Mouse (Mus musculus) MEL (cell line): ENCODE measurements around the gene Ptprk. TPM values are rescaled to one million over a fixed set of nuclear protein-coding genes. Genes with fewer than 3 reads are reported as not detected.

Experiments
- DNase-seq: peaks from one replicate; pipeline ENCODE4 v3.0.0; 2011; ENCODE audit warnings: low read depth, low spot score
- H3K27ac ChIP-seq: 2 replicates; pipeline ENCODE4 v1.5.1; 2012; ENCODE audit warnings: low read depth, mild to moderate bottlenecking, control low read depth, low read length, moderate library complexity; ENCODE audit not compliant: control insufficient read depth
- H3K27me3 ChIP-seq, 2 experiments: fragments of 150-350 bp in 1 of 2; sonication (generic) in 1 of 2; 2 replicates each; pipeline ENCODE4 v1.6.1; 2012; ENCODE audit warnings: low read length in 2 of 2, mild to moderate bottlenecking in 2 of 2, improper control_type of control experiment in 1 of 2, moderate library complexity in 1 of 2; ENCODE audit not compliant: insufficient read depth in 2 of 2, control insufficient read depth in 1 of 2
- H3K36me3 ChIP-seq, 2 experiments: 2 replicates each; pipeline ENCODE4 v1.6.1; 2012 to 2014; ENCODE audit warnings: low read length in 2 of 2, improper control_type of control experiment in 1 of 2, inconsistent platforms in 1 of 2, mild to moderate bottlenecking in 1 of 2; ENCODE audit not compliant: insufficient read depth in 2 of 2, control insufficient read depth in 1 of 2
- H3K4me1 ChIP-seq, 2 experiments: fragments of 150-350 bp in 1 of 2; sonication (generic) in 1 of 2; 2 replicates each; pipeline ENCODE4 v1.6.1; 2012; ENCODE audit warnings: low read length in 2 of 2, improper control_type of control experiment in 1 of 2, mild to moderate bottlenecking in 1 of 2; ENCODE audit not compliant: insufficient read depth in 2 of 2, control insufficient read depth in 1 of 2
- H3K4me3 ChIP-seq, 2 experiments: fragments of 150-350 bp in 1 of 2; sonication (generic) in 1 of 2; 2 replicates each; pipeline ENCODE4 v1.5.1; 2012; ENCODE audit warnings: low read depth in 2 of 2, low read length in 2 of 2, mild to moderate bottlenecking in 2 of 2, moderate library complexity in 2 of 2, control low read depth in 1 of 2, improper control_type of control experiment in 1 of 2; ENCODE audit not compliant: control insufficient read depth in 1 of 2, insufficient read depth in 1 of 2
- H3K79me2 ChIP-seq: 2 replicates; pipeline ENCODE4 v1.6.1; 2012; ENCODE audit warnings: mild to moderate bottlenecking, low read length, moderate library complexity; ENCODE audit not compliant: control insufficient read depth, poor library complexity, insufficient read depth
- H3K9ac ChIP-seq: 2 replicates; pipeline ENCODE4 v1.6.1; 2012; ENCODE audit warnings: low read depth, mild to moderate bottlenecking, control low read depth, low read length, moderate library complexity; ENCODE audit not compliant: control insufficient read depth, poor library complexity, severe bottlenecking
- H3K9me3 ChIP-seq: fragments of 150-350 bp; sonication (generic); replicated peaks from 2 replicates; pipeline ENCODE4 v1.6.1; 2012; ENCODE audit warnings: mild to moderate bottlenecking, low read length, improper control_type of control experiment, moderate library complexity; ENCODE audit not compliant: insufficient read depth
- BHLHE40 ChIP-seq: IDR thresholded peaks from 2 replicates; pipeline ENCODE4 v1.6.1; 2012; ENCODE audit warnings: low read depth, mild to moderate bottlenecking, inconsistent platforms, low read length, improper control_type of control experiment, borderline replicate concordance
- CHD2 ChIP-seq: IDR thresholded peaks from 2 replicates; pipeline ENCODE4 v1.6.1; 2011; ENCODE audit warnings: low read length, improper control_type of control experiment
- EP300 ChIP-seq, 2 experiments: IDR thresholded peaks; 2 replicates each; pipeline ENCODE4 v1.6.1; 2011; ENCODE audit warnings: improper control_type of control experiment in 2 of 2, low read length in 2 of 2, low read depth in 1 of 2, mild to moderate bottlenecking in 1 of 2
- ETS1 ChIP-seq: IDR thresholded peaks from 2 replicates; pipeline ENCODE4 v1.6.1; 2012; ENCODE audit warnings: low read depth, mild to moderate bottlenecking, inconsistent platforms, low read length, improper control_type of control experiment, moderate library complexity
- GATA1 ChIP-seq: IDR thresholded peaks from 2 replicates; pipeline ENCODE4 v1.6.1; 2011; ENCODE audit warnings: low read depth, low read length, improper control_type of control experiment
- JUND ChIP-seq: IDR thresholded peaks from 2 replicates; pipeline ENCODE4 v1.6.1; 2011; ENCODE audit warnings: low read depth, mild to moderate bottlenecking, improper control_type of control experiment, low read length
- MAFK ChIP-seq: IDR thresholded peaks from 2 replicates; pipeline ENCODE4 v1.6.1; 2011; ENCODE audit warnings: low read depth, mild to moderate bottlenecking, low read length, improper control_type of control experiment, borderline replicate concordance
- MAX ChIP-seq: IDR thresholded peaks from 2 replicates; pipeline ENCODE4 v1.6.1; 2011; ENCODE audit warnings: low read length, improper control_type of control experiment
- MAZ ChIP-seq: IDR thresholded peaks from 2 replicates; pipeline ENCODE4 v1.6.1; 2012; ENCODE audit warnings: low read depth, mild to moderate bottlenecking, inconsistent platforms, low read length, improper control_type of control experiment
- MEF2A ChIP-seq: IDR thresholded peaks from 2 replicates; pipeline ENCODE4 v1.6.1; 2014; ENCODE audit warnings: low read depth, mild to moderate bottlenecking, inconsistent platforms, low read length, improper control_type of control experiment; ENCODE audit not compliant: poor library complexity, insufficient replicate concordance, severe bottlenecking; ENCODE audit errors: extremely low read depth
- MYC ChIP-seq: IDR thresholded peaks from 2 replicates; pipeline ENCODE4 v1.6.1; 2011; ENCODE audit warnings: low read depth, mild to moderate bottlenecking, low read length, improper control_type of control experiment, moderate library complexity
- NELFE ChIP-seq: IDR thresholded peaks from 2 replicates; pipeline ENCODE4 v1.6.1; 2011; ENCODE audit warnings: low read depth, low read length, improper control_type of control experiment
- POLR2AphosphoS2 ChIP-seq: IDR thresholded peaks from 2 replicates; pipeline ENCODE4 v1.6.1; 2011; ENCODE audit warnings: low read length, improper control_type of control experiment
- SMC3 ChIP-seq: IDR thresholded peaks from 2 replicates; pipeline ENCODE4 v1.6.1; 2011; ENCODE audit warnings: low read depth, low read length, improper control_type of control experiment
- TAL1 ChIP-seq: IDR thresholded peaks from 2 replicates; pipeline ENCODE4 v1.6.1; 2012; ENCODE audit warnings: mild to moderate bottlenecking, inconsistent platforms, low read length, moderate library complexity, mixed read lengths
- TBP ChIP-seq: IDR thresholded peaks from 2 replicates; pipeline ENCODE4 v1.8.0; 2011; ENCODE audit warnings: low read depth, low read length, improper control_type of control experiment
- TCF12 ChIP-seq: IDR thresholded peaks from 2 replicates; pipeline ENCODE4 v1.6.1; 2014; ENCODE audit warnings: low read depth, mild to moderate bottlenecking, inconsistent platforms, low read length, improper control_type of control experiment, moderate library complexity
- ZKSCAN1 ChIP-seq: IDR thresholded peaks from 2 replicates; pipeline ENCODE4 v1.6.1; 2012; ENCODE audit warnings: low read depth, mild to moderate bottlenecking, inconsistent platforms, low read length, improper control_type of control experiment, moderate library complexity
- polyA plus RNA-seq, 2 experiments: library from polyadenylated mRNA; stranded (reverse) in 1 of 2; unstranded in 1 of 2; fragments of >175 nt in 1 of 2; fragments of >200 nt in 1 of 2; gene quantifications; 2 replicates each; pipeline versions ENCODE4 v1.2.1 to v1.2.4; 2012; ENCODE audit warnings: low replicate concordance in 2 of 2, low read depth in 1 of 2; ENCODE audit not compliant: insufficient read length in 2 of 2, insufficient read depth in 1 of 2, missing spikeins in 1 of 2
- total RNA-seq: library from RNA; depleted of rRNA; stranded (reverse); fragments of 300-350 nt; gene quantifications from 2 replicates; pipeline ENCODE4 v1.2.3, GENCODE M21; 2012

Ptprk gene
- total and polyA plus RNA-seq, 3 experiments, result under 0.01 TPM; not detected in 2

GRCm38 (mm10) chr10:28067997-28068396 lies 6.6 kb upstream of the Ptprk start:
- no peaks in the 10 kb centered on the region for H3K27me3 ChIP-seq
- no peak overlapping the region for H3K9ac ChIP-seq
- H3K27ac ChIP-seq, result no peak overlapping the region
- no peaks in the 10 kb centered on the region for H3K4me1 ChIP-seq
- no peaks in the 10 kb centered on the region for H3K79me2 ChIP-seq
- no peak for DNase-seq
- no peaks in the 10 kb centered on the region for H3K9me3 ChIP-seq
- TF ChIP-seq TBP, result no peak
- no peak for TF ChIP-seq TAL1
- no peak for TF ChIP-seq JUND
- no peak for TF ChIP-seq GATA1
- no peak for TF ChIP-seq POLR2AphosphoS2
- H3K4me3 ChIP-seq, result no peak overlapping the region
- no peaks in the 10 kb centered on the region for H3K36me3 ChIP-seq

- no peak for DNase-seq
- Histone ChIP-seq H3K79me2 (no peaks in the 10 kb centered on the region), H3K4me3 (no peak overlapping the region), H3K9ac (no peak overlapping the region), H3K36me3 (no peaks in the 10 kb centered on the region), H3K4me1 (no peaks in the 10 kb centered on the region), H3K27me3 (no peaks in the 10 kb centered on the region), H3K9me3 (no peaks in the 10 kb centered on the region), H3K27ac (no peak overlapping the region)
- TF ChIP-seq CHD2 (no peak), NELFE (no peak), EP300 (IDR thresholded peaks at IDR 0.05; ENCODE audit: low read depth in 1 of 2, low read length in 2 of 2) (no peak), BHLHE40 (no peak), SMC3 (no peak), MYC (no peak), TCF12 (no peak), TAL1 (no peak), MAFK (no peak)
Observed at GRCm38 (mm10) chr10:28073991-28074652, 498 bp upstream of the Ptprk start.

- Histone ChIP-seq H3K9me3 (no peaks in the 10 kb centered on the region), H3K27me3 (no peaks in the 10 kb centered on the region), H3K79me2 (no peaks in the 10 kb centered on the region)
- no peak for TF ChIP-seq POLR2AphosphoS2
- no peak for TF ChIP-seq MAZ
- no peak for TF ChIP-seq MAX
- TF ChIP-seq MEF2A, result no peak
- TF ChIP-seq ETS1, result no peak
- TF ChIP-seq ZKSCAN1, result no peak
- no peak for TF ChIP-seq SMC3
- no peak for TF ChIP-seq BHLHE40
- TF ChIP-seq JUND, result no peak
- no peak for TF ChIP-seq TAL1
- TF ChIP-seq, all 39 proteins: peak for 0
- Histone ChIP-seq H3K36me3 (no peaks in the 10 kb centered on the region), H3K4me3 (no peak overlapping the region), H3K9ac (no peak overlapping the region), H3K4me1 (no peaks in the 10 kb centered on the region), H3K27ac (no peak overlapping the region)
- DNase-seq, result no peak
Observed at GRCm38 (mm10) chr10:28075491-28076035, 943 bp downstream of the Ptprk start.
